11 mouse cellular contexts compared by ENCODE assay signal in the genomic region with DNA sequence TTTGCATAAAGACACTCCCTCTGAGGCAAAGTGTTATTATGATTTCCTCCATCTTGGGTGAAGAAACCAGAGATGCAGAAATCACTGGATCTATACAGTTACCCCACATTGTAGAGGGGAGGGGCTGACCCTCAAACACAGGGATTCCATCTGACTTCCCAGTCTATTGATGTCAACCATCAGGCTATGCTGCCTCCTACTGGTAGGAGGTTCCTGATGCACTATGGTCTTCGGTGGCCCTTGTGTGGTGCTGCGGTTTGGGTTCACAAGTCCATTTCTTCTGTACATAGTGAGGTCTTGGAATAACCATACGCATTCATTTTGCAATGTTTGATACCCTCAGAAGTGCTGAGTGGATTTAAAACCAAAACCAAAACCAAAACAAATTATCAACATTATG.
DNase-seq lines count a peak whose midpoint lies in the region; ATAC-seq and TF ChIP-seq lines count a peak whose summit lies in the region.
"Had no signal": no experiment of that assay in that cellular context is flagged by ENCODE, and none has a peak within 500 bp of the region (broad histone marks: within the 10 kb centered on the region; RNA-seq: fewer than 3 reads in every experiment).

No protein-coding gene starts in this region.

- no peak for ATAC-seq in cerebellum, adult (ENCODE audit: insufficient number of reproducible peaks, low FRiP score, low TSS enrichment)
- ATAC-seq in common myeloid progenitor, adult 5-6 weeks (replicated peaks; ENCODE audit: low read depth, poor library complexity, severe bottlenecking), result 0 out of 2 replicates have a peak, but pooled peaks have one; percentile 39

- DNase-seq in cerebellum, adult 9-10 months, result peak; percentile 6
- DNase-seq in layer of hippocampus, adult 2 months (ENCODE audit: low spot score in 2 of 2), result no peak
- DNase-seq in layer of hippocampus, postnatal 25 days (ENCODE audit: extremely low spot score in 1 of 2, low spot score in 1 of 2), result no peak
- peak; percentile 23 for DNase-seq in A20 (ENCODE audit: low read depth, low spot score)
- DNase-seq in layer of hippocampus, adult 18-20 months (ENCODE audit: low spot score in 2 of 2), result no peak
- DNase-seq in heart, embryonic 10.5 days (ENCODE audit: low spot score), result no peak
- DNase-seq: gastrocnemius, postnatal 25 days had no signal

- no peaks in the 10 kb centered on the region for H3K4me1 ChIP-seq in heart, embryonic 10.5 days
- H3K4me1 ChIP-seq: hindbrain, embryonic 10.5 days had no signal

- H3K9me3 ChIP-seq in heart, embryonic 10.5 days, result no peaks in the 10 kb centered on the region
- H3K9me3 ChIP-seq: forebrain, embryonic 10.5 days; hindbrain, embryonic 10.5 days had no signal

- H3K4me3 ChIP-seq in layer of hippocampus, adult 2 months, result no peak overlapping the region
- H3K4me3 ChIP-seq in heart, embryonic 10.5 days, result no peak overlapping the region
- H3K4me3 ChIP-seq: forebrain, embryonic 10.5 days; hindbrain, embryonic 10.5 days had no signal

- H3K27ac ChIP-seq in layer of hippocampus, adult 2 months, result no peak overlapping the region
- no peak overlapping the region for H3K27ac ChIP-seq in heart, embryonic 10.5 days
- H3K27ac ChIP-seq: hindbrain, embryonic 10.5 days had no signal

- no peaks in the 10 kb centered on the region for H3K27me3 ChIP-seq in heart, embryonic 10.5 days (ENCODE audit: insufficient read depth, poor library complexity, severe bottlenecking)

- peak; percentile 67 for TF ChIP-seq CTCF in layer of hippocampus, adult 2 months (conservative IDR thresholded peaks at IDR 0.05)

- H3K36me3 ChIP-seq in heart, embryonic 10.5 days, result no peaks in the 10 kb centered on the region
- H3K36me3 ChIP-seq: forebrain, embryonic 10.5 days; hindbrain, embryonic 10.5 days had no signal

- 85% methylated on average over 3 of the region's 3 CpGs for WGBS in heart, embryonic 10.5 days

Comparison
In these comparisons a context has a peak if more than half of its experiments do, and no peak if none do; other contexts are left out.
1. DNase-seq: peak in cerebellum, adult 9-10 months (single experiment) and A20 (single experiment); none in layer of hippocampus, adult 2 months (0 of 2), layer of hippocampus, postnatal 25 days (0 of 2), layer of hippocampus, adult 18-20 months (0 of 2) and heart, embryonic 10.5 days (single experiment).